Mouse (Mus musculus): ENCODE data around the gene Slc9a8.

DNA sequence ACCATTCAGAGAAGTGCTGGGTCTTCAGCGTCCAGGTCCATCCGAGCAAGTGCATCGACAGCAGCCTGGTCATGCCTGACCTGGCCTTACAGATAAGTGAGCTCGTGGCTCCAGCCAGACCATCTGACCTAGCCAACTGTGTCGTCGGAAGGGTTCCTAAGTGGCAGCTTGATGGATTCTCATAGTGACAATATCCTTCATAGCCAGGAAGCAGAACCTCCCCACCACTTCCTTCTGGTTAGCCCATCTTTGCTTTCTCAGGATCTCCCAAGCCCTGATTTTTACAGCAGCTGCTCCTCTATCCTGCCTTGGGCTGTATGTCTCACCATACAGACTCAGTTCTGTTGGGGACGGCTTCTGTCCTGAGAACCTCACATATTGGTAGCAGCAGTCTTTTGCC lies 27.1 kb upstream of the Slc9a8 start:
- no peak for TF ChIP-seq EP300 (optimal IDR thresholded peaks at IDR 0.05)
- TF ChIP-seq CTCF (IDR thresholded peaks at IDR 0.05; ENCODE audit: low read depth): no peak

Data from stomach, postnatal 0 days (tissue).